Mouse (Mus musculus) v-Abl transformed pro-B cells (cell line): ENCODE results near the gene St7.

Source experiments
- in situ Hi-C, 2 experiments: fragments of 400-800 bp; cut with MboI; formaldehyde crosslinking; loops; one replicate each; pipeline ENCODE4 v1.15.1; 2025; ENCODE audit not compliant: unreplicated experiment in 2 of 2

St7 gene

DNA sequence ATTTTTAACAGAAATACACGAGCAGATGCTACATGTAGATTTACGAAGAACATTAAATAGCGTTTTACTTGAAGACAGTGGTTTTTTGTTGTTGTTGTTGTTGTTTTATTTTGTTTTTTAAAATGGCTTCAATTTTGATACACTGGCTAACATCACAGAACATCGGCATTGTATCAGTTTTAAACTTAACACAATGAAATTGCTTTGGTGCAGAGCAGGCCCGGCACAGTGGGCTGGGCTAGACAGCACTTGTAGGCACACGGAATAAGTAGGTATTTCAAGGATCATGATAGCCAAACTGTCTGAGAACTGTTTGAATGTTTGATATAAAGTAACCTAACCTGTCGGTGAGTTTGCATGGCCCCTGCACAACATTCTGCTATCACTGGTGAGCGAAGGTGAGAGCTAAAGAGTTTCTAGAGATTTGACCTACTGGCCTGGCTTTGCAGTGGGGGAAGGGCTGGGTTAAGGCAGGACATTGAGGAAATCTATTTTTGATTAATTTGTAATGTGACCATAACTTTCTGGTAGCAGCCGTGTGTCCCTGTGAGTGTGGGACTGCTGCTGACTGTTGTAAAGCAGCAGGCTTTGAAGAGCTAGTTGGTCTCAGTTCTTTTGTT lies 57.4 kb downstream of the St7 start:
- in situ Hi-C loops = no loop called here

DNA sequence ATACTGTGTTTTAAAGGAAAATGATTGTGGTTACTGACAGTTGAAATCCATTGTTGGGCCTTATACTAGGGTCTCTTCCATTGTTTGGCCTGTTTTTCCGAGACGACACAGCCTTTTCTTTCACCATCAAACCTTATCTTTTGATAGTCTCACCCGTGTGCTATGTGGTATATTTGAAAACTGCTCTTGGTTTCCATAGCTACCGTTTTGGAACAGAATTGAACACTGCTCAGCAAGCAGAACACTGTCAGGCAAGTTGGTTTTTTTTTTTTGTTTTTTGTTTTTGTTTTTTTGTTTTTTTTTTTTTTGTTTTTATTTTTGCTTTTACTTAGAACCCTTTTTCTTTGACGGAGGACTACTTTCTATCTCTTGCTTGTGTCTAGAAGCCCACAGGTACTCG lies 58.2 kb downstream of the St7 start:
- in situ Hi-C loops = no loop called here

DNA sequence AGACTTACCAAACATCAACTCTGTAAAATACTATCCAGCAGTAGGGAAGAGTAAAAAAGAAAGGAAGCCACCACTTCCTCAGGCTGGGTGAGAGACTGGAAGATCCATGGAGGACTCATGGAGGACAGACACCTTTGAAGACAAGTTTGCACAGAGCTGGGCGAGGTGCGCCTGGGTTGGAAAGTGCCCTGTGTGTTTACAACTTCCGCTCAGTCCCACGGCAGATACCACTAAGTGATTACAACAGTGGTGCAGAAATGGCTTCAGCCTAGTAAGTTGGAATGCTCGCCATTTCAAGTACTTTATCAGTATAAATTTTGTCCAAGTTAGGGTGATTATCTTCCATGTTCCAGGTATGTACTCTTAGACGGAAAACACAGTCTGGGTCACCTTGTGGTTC lies 63.2 kb downstream of the St7 start:
- in situ Hi-C loops = no loop called here

DNA sequence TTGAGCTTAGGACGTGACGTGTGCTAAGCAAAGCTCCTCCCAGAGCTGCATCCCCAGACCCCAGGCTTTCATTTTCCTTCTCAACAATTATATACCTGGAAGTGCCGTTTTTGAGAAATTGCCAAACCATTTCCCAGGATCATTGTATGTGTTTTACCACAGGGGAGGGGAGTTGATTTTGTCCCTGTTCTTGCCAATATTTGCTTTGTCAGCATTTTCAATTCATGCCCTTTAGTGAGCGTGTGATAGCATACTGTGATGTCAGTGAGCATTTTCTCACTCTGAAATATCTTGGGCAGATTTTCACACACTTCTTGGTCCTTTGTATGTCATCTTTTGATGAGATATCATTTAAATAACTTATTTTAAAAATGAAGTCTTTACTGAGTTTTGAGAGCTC lies 65.8 kb downstream of the St7 start:
- in situ Hi-C loops = no loop called here

DNA sequence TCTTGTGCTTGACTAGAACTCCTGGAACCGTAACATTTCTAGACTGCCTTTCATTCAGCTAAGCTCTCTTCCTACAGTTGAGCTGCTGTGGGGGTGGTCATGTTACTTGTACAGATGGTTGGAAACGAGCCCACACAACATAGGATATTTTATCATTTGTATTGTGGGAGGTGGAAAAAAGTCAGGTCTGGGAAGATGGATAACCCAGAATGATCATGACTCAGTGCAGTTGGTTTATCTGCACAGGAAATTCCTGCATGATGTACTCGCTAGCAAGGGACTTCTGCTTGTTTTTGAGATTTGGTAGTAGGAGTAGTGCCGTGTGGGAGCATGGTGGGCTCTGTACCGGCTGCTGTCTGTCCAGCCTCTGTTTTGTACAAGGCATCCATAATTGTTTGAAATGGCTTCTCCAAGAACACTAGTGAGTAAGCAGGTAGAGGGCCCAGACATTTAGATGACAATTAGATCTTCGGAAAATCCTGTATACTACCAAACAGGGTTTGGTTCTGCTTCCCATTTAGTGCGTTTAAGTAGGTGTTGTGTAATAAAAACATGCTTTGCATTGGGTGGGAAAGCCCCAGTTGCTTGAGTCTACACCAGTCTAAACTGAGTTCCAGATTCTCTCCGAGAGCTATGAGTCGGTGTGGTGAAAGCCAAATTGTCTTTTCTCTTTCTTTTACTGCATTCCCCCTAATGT lies 71.4 kb downstream of the St7 start:
- in situ Hi-C loops = no loop called here

DNA sequence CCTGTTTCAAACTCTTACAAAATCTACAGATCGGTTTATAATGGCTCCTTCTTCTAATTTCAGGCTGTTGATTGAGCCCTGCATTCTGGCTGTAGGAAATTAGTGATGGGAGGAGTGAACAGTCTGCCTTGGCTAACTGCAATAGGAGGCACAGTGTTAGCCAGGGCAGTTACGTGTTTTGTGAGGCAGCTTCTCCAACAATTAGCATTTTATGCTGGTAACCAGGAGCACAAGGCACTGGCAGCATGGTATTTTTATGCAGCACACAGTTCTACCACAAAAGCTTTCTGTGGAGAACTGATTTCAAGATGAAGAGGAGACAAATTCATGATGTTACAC lies 71.9 kb downstream of the St7 start:
- in situ Hi-C loops = no loop called here

DNA sequence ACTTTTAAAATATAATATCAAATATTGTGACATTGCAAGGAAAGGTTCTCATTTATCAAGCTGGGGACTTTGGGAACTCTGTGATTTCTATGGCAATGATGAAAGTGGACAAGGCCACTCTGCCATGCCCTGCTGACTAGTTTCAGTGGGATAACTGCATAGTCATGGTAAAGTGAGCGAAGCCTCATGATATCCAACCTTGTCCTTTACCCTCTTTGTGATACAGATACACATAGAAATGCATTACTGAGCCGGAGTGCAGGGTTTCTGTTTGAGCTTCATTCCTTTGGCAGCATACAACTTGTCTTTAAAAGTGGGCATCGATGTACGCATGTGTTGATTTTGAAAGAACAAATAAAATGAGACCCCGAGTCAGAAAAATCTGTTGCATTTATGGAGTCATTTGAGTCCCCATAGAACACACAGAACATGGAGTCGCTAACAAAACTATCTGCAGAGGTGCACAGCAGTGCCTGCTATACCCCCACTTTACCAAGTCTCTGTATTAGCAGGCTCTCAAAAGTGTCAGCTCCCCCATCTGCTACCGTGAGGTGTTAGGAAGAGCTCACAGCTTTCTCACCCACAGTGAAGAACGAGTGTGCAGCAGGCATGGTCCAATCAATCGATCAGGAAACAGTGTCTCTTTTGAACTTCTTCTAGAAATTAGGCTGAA lies 77.4 kb downstream of the St7 start:
- in situ Hi-C loops = no loop called here

DNA sequence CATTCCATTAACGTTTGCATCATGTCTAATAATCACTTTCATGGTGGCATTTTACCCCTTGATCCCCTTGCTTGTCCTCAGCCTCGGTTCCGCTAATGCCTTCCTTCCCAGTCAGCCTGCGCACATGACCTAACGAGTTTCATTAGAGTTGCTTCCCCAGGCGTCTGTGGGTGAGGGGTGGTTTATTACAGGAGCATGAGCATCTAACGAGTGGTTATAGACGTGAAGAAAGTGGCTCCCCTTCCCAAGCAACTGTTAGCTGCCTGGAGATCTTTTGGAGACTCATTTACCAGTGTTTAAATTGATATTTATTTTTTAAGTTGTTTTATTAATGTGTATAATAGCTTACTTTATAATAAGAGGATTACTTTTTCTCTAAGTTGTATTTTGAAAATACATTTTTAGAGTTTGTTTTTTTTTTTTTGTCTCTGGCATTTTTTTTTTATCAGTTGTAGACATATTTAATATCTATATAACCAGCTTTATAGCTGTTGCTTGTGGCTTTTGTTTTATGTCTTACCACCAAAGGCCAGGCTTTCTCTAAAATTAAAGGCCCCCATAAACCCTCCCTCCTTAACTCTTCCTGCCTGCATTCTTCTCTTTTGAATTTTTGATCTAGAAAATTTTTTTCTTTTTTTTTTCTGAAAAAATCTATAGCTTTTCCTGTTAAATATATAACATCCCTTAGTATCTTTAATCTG lies 78.1 kb downstream of the St7 start:
- in situ Hi-C loops = no loop called here

DNA sequence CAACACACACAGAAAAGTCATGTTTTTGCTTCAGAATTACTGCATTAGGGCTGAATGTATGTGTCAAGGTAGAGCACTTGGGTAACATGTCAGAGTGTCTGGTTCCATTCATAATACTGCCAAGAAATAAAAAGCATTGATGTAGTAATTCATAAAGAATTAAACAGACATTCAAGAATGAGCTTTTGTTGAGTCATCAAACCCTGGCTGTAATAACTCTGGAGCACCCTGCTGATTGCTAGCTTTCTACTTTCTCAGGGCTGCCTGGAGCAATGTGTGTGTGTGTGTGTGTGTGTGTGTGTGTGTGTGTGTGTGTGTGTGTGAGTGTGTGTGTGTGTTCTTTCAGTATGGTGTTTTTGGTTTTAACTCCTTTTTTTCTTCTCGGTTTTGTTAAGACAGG lies 78.7 kb downstream of the St7 start:
- in situ Hi-C loops = no loop called here

DNA sequence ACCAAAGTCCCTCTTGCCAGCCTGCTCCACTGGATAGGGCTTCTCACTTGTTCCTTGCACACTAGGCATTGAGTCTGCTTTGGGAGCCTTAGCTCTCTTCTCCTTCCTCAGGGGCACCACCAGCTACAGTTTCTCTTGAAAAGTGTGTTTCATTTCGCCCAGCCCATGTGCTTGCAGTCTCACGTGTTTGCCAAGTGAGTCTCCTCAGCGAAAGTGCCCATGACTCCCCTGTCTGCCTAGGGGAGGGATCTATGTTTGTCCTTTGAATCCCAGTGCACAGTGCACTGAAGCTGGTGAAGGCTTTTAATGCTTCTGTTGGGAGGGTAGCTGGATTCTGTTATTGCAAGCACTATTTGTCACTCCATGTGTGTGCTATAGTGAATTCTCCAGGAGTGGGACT lies 79.8 kb downstream of the St7 start:
- in situ Hi-C loops = no loop called here

DNA sequence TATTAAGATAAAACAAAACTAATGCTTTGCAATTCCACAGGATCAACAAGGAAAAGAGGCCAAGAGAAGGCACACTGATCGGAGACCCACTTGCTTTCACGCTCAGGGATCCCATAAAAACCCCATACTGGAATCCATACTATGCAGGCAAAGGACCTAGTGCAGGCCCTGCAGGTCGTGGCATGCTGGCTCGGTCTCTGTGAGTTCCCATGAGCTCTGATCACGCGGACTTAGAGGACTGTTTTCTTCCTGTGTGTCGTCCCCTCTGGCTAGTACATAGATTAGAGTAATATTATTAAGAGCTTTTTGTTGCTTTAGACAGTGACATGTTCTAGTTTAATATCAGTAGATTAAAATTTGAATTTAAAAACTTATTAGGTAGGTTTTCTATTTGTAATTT lies 83.3 kb downstream of the St7 start:
- in situ Hi-C loops = loop anchor here in 1 of 2 experiments (25.0 kb wide), 1 partner anchor 1939 kb away; no protein-coding TSS in a partner anchor

DNA sequence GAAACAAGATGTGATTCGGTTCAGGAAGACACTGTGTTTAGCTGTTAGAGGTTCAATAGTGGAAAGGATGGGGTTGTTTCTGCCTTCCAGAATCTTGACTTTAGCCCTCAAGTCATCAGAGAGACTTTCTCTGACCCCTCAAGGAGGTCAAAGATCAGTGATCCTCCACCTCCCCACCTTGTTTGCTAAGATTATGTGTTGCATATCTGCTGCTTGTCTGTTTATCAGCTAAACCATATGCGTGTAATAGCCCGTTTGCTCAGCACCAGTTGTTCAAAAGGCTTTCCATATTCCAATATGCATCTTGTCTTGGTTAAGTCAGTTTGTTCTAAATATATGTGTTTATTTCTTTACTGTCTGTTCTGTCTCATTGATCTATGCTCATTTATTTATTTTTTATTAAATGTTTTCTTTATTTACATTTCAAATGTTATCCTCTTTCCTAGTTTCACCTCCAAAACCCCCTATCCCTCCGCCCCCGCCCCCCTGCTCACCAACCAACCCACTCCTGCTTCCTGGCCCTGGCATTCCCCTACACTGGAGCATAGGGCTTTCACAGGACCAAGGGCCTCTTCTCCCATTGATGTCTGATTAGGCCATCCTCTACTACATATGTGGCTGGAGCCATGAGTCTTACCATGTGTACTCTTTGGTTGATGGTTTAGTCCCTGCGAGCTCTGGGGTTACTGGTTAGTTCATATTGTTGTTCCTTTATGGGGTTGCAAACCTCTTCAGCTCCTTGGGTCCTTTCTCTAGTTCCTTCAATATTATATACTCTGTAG lies 84.5 kb downstream of the St7 start:
- in situ Hi-C loops = loop anchor here in 1 of 2 experiments (25.0 kb wide), 1 partner anchor 1940 kb away; no protein-coding TSS in a partner anchor

DNA sequence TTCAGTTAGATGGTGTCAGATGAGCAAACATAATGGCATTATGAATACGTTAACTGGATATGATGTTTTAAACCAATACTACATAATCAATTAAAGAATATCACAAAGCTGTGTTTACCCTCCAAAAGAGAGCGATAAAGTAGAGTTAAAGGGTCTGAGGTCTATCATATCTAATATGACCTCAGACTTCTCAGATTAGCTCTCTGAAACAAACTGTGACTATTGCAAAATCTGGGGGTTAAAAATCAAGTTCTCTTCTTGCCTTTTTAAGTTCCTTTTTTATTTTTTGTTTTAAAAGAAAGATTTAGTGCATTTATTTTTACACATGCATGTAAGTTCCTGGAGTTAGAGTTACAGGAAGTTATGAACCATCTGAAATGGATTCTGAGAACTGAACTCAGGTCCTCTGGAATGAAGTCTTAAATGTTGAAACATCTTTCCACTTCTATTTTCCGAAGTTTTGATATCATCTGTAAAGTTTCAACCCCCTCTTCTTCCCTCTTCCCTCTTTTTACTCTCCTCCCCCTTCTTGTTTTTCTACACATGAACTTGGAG lies 86.0 kb downstream of the St7 start:
- in situ Hi-C loops = loop anchor here in 1 of 2 experiments (25.0 kb wide), 1 partner anchor 1941 kb away; no protein-coding TSS in a partner anchor

DNA sequence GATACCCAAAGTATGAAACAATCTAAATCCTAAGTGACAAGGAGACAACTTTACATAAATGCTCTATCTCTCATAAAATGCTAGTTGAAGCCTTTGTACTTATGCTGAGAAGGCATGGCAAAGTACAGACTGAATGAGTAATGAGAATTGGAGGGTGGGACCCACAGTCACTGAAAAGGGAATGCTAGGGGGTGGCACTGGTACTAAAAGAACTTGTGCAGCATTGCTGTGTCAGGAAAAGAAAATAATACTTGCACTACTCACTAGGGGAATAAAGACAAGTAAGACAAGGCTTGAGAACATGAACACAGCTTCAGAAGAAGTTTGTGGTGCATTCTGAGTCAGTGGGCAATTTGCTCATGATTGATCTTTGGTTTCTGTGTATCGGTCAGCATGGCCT lies 90.8 kb downstream of the St7 start:
- in situ Hi-C loops = loop anchor here in 1 of 2 experiments (25.0 kb wide), 1 partner anchor 1946 kb away; no protein-coding TSS in a partner anchor

DNA sequence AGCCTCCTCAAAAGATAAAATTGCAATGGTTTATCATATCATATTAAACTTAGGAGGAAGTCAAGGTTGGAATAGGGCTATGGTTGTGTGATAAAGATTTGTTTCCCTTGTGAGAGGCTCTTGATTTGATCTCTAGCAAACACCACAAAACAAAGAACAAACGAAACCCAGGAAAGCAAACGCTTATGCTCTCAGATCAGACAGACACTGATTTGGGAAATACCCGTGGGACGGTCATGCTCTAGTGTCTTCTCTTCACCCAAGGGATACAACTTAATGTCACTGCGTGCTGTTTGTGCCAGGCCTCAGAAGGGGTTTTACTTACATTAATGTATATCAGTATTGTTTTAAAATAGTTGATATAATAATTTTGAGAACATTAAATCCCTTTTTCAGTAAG lies 91.8 kb downstream of the St7 start:
- in situ Hi-C loops = loop anchor here in 1 of 2 experiments (25.0 kb wide), 1 partner anchor 1947 kb away; no protein-coding TSS in a partner anchor

DNA sequence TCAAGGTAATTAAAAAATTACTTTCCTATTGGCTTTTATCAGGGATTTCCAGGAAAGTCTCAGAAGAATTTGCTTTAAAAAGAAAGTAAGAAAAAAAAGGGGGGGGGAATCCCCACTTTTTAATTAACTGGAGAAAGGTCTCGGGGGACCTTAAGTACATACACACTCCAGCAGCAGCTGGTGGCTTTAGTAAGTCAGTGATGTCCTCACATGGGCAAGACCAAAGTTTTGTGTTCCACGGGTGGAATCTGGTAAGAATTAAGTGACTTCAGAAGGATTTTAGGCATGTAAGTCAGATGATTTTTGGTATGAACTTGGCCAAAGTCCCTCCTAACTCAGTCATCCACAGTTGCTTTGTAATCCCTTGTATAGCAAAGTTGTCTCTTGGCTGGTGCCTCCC lies 92.5 kb downstream of the St7 start:
- in situ Hi-C loops = loop anchor here in 1 of 2 experiments (25.0 kb wide), 1 partner anchor 1948 kb away; no protein-coding TSS in a partner anchor

DNA sequence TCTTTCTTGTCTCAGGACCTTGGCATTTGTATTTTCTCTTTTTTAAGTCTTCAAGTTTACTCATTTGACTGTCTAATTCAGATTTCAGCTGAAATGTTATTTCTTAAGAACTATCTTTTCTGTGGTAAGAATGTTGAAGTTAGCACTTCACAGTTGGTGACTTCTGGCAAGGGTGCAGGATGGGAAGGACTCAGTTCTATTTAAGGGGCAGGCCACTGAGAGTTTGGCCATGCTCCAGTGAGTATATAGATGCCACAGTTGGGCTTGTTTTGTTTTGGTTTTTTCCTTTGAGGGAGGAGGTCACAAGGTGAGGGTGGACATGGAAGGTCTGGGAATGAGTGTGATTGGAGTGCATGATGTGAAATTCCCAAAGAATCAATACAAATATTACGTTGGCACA lies 95.1 kb downstream of the St7 start:
- in situ Hi-C loops = loop anchor here in 1 of 2 experiments (25.0 kb wide), 1 partner anchor 1951 kb away; no protein-coding TSS in a partner anchor

DNA sequence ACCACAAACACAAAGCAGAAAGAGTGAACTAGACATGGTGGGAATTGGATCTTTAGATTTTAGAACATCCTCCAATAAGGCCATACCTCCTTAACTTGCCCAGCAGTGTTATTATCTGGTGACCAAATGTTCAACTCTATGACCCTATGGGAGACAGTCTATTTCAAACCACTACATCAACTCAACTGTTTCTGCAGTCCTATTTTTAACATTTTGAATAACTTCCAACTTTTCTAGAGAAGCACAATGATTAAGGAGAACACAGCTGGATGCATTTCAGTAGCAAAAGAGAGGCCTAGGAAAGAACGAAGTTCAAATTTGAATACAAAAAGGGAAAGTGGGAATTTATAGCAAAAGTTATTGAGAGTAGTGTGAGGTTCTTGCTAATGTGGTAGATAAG lies 97.5 kb downstream of the St7 start:
- in situ Hi-C loops = loop anchor here (5.0 to 25.0 kb wide), 2 partner anchors 37 to 1953 kb away; no protein-coding TSS in a partner anchor

DNA sequence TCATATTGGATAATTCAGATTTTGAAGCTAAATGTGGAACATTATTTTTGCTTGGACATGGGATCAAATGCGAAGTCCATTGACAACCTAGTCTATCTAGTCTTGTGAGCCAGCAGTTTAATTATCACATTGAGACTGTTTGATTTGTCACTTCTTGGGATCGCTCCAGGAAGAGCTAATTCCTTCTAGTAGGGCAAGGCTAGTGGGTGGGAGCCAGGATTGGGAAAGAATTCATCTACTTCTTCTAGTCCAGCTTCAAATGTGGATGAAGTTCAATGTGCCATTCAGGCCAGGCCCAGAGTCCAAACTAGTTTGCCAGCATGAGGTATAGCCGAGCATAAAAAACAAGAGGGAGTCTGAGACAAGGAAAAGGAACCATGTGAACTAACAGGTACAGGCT lies 100.7 kb downstream of the St7 start:
- in situ Hi-C loops = loop anchor here (5.0 to 25.0 kb wide), 2 partner anchors 34 to 1956 kb away; no protein-coding TSS in a partner anchor

DNA sequence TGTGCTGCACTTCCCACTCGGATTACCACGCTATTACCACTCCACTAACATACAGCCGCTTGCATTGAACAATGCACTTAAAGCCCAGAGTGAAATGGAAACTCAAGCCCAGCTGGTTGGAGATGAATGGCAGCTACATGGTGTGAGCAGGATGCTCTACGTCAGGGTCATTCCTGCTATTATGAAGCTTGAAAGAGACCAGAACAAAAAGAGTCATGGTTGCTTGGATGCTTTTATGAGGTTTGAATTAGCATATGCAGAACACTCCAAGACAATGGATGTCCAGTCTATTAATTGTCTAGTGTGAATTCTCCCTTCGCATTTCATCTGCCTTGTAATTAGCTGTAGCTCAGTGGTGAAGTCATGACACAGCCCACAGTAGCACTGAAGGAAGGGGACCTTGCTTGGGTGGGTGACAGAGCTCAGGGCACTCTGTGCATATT lies 104.6 kb downstream of the St7 start:
- in situ Hi-C loops = loop anchor here in 1 of 2 experiments (25.0 kb wide), 1 partner anchor 1960 kb away; no protein-coding TSS in a partner anchor
